In the genomic region with DNA sequence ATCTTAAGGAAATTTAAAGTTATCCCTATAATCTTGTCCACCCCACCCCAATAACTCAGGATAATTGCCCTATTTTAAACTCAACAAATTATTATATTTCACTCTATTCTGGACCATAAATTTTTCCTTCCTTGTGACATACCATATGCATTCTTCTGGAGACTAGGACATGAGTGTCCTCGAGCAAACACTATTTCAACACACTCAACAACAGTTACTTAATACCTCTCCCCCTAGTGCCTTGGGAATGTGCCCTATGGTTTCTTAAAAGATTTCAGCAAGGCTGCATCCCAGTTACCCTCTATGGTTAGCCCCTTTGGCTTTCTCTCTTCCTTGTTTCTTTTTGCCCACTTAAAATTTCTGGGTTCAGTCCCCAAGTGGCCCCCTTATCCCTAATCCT, we compare ENCODE assay signal across 20 mouse cellular contexts.
"Had no signal": no experiment of that assay in that cellular context is flagged by ENCODE, and none has a peak within 500 bp of the region (broad histone marks: within the 10 kb centered on the region; RNA-seq: fewer than 3 reads in every experiment).

No protein-coding gene starts in this region.

- H3K36me3 ChIP-seq: liver, embryonic 13.5 days; liver, embryonic 15.5 days; midbrain, embryonic 10.5 days; midbrain, embryonic 12.5 days; neural tube, embryonic 13.5 days; neural tube, embryonic 15.5 days; stomach, embryonic 15.5 days had no signal

- DNase-seq: liver, embryonic 13.5 days; liver, postnatal 0 days; lung, embryonic 14.5 days; lung, postnatal 10 days; midbrain, embryonic 14.5 days; right cerebral cortex, postnatal 14 days; thymus, adult 2 months; thymus, postnatal 25 days; thymus, postnatal 4 days had no signal

- H3K4me1 ChIP-seq: liver, embryonic 13.5 days; liver, embryonic 15.5 days; stomach, embryonic 15.5 days had no signal

- H3K9ac ChIP-seq: liver, embryonic 13.5 days; liver, embryonic 15.5 days; liver, postnatal 0 days; lung, embryonic 14.5 days; midbrain, embryonic 12.5 days; neural tube, embryonic 13.5 days; neural tube, embryonic 15.5 days; stomach, embryonic 15.5 days had no signal

- H3K4me3 ChIP-seq: liver, embryonic 13.5 days; liver, embryonic 15.5 days; midbrain, embryonic 10.5 days; midbrain, embryonic 12.5 days; myocyte; neural tube, embryonic 13.5 days; neural tube, embryonic 15.5 days; stomach, embryonic 15.5 days had no signal

- H3K27ac ChIP-seq: liver, embryonic 13.5 days; liver, embryonic 15.5 days; macrophage; midbrain, embryonic 10.5 days; midbrain, embryonic 12.5 days; neural tube, embryonic 13.5 days; neural tube, embryonic 15.5 days; stomach, embryonic 15.5 days; stomach, postnatal 0 days had no signal

- H3K4me2 ChIP-seq: liver, embryonic 11.5 days; liver, embryonic 13.5 days; liver, embryonic 15.5 days; lung, embryonic 14.5 days; midbrain, embryonic 12.5 days; neural tube, embryonic 13.5 days; neural tube, embryonic 15.5 days; stomach, embryonic 15.5 days had no signal

- ATAC-seq: liver, postnatal 0 days; midbrain, embryonic 16.5 days had no signal

- H3K27me3 ChIP-seq: neural tube, embryonic 13.5 days; neural tube, embryonic 15.5 days; stomach, embryonic 15.5 days had no signal

- H3K9me3 ChIP-seq: liver, embryonic 13.5 days; liver, embryonic 15.5 days; midbrain, embryonic 10.5 days; midbrain, embryonic 12.5 days; neural tube, embryonic 13.5 days; neural tube, embryonic 15.5 days; stomach, embryonic 15.5 days had no signal
